Mouse (Mus musculus) G1E (cell line): Measurements from ENCODE around the gene Abhd15.

Experiments
- CTCF ChIP-seq: IDR thresholded peaks from 2 replicates; pipeline ENCODE4 v1.5.1; 2012; ENCODE audit warnings: low read depth, low read length, inconsistent platforms, mixed read lengths
- GATA1 ChIP-seq: IDR thresholded peaks from 2 replicates; pipeline ENCODE4 v1.6.1; 2012; ENCODE audit warnings: borderline replicate concordance, low read length, inconsistent platforms, mixed read lengths
- TAL1 ChIP-seq: conservative IDR thresholded peaks from 2 replicates; pipeline ENCODE4 v1.6.1; 2012; ENCODE audit warnings: low read depth, low read length, inconsistent platforms, mixed read lengths

GRCm38 (mm10) chr11:77483510-77484255, 31.2 kb upstream of the Abhd15 start:
- TF ChIP-seq CTCF, result no peak
- TF ChIP-seq TAL1, result no peak
- no peak for TF ChIP-seq GATA1
